Mouse (Mus musculus): Measurements from ENCODE around the gene Prpf18. TPM values are rescaled to one million over a fixed set of nuclear protein-coding genes. Genes with fewer than 3 reads are reported as not detected.

Prpf18 gene
- polyA plus RNA-seq, 1 experiment from 2014 or later, result 29.3 TPM

DNA sequence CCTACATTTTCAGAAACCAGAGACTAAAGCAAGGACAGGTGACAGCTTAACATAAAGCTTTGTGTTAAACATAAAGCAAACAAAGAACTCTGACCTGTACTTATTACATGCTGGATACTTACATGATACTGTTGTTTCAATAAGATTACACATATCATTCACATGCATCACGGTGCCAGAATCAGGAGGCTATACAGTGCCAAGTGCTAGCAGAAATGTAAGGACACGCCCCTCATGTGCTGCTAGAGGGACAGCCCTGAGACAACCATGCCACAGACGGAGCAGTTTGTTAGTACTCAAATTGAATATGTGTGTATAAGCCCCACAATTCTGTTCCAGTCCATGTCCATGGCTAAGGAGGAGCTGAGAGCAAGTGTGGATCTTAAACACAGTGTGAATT, 13.7 kb downstream of the Prpf18 start:
- Histone ChIP-seq H3K4me3 (ENCODE audit: low read depth, low read length) (no peak overlapping the region), H3K4me2 (ENCODE audit: low read depth, low read length) (no peak overlapping the region), H3K9ac (ENCODE audit: low read depth, low read length) (no peak overlapping the region), H3K9me3 (ENCODE audit: control insufficient read depth, low read length) (no peaks in the 10 kb centered on the region), H3K27ac (replicated peaks; ENCODE audit: low read depth, low read length) (no peak overlapping the region), H3K4me1 (ENCODE audit: control insufficient read depth, insufficient read depth, low read length) (no peaks in the 10 kb centered on the region), H3K36me3 (ENCODE audit: control insufficient read depth, insufficient read depth, low read length) (peaks cover 85% of the 10 kb centered on the region), H3K27me3 (replicated peaks; ENCODE audit: control insufficient read depth, insufficient read depth, low read length) (no peaks in the 10 kb centered on the region)
- ATAC-seq (ENCODE audit: low read depth) (no peak), DNase-seq (ENCODE audit: low spot score) (no peak)
- 88% methylated on average over 3 of the region's 3 CpGs for WGBS

DNA sequence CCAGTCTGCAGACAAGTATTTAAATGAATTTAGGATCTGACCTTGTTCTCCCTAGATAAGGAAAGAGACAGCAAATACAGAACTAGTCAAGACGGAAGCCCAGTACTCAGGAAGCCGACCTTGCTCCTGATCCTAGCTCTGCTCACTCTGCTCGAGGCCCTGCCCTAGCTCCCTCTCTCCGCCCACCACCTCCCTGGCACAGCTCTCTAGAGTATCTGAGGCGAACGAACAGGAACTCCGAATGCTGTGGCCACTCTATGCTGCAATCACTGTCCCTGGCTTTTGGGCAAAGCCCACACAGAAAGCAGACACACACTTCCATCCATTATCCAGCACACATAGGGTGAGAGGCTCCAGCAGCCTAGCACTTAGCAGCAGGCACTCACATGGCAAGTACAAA, 15.3 kb downstream of the Prpf18 start:
- no peak overlapping the region for H3K4me3 ChIP-seq (ENCODE audit: low read depth, low read length)
- no peak overlapping the region for H3K9ac ChIP-seq (ENCODE audit: low read depth, low read length)
- H3K4me1 ChIP-seq (ENCODE audit: control insufficient read depth, insufficient read depth, low read length), result no peaks in the 10 kb centered on the region
- H3K27ac ChIP-seq (replicated peaks; ENCODE audit: low read depth, low read length), result no peak overlapping the region
- H3K27me3 ChIP-seq (replicated peaks; ENCODE audit: control insufficient read depth, insufficient read depth, low read length), result no peaks in the 10 kb centered on the region
- H3K9me3 ChIP-seq (ENCODE audit: control insufficient read depth, low read length), result no peaks in the 10 kb centered on the region
- H3K4me2 ChIP-seq (ENCODE audit: low read depth, low read length), result no peak overlapping the region
- DNase-seq (ENCODE audit: low spot score) (no peak), ATAC-seq (ENCODE audit: low read depth) (no peak)
- WGBS, result 81% methylated on average over 7 of the region's 7 CpGs
- peaks cover 85% of the 10 kb centered on the region for H3K36me3 ChIP-seq (ENCODE audit: control insufficient read depth, insufficient read depth, low read length)

DNA sequence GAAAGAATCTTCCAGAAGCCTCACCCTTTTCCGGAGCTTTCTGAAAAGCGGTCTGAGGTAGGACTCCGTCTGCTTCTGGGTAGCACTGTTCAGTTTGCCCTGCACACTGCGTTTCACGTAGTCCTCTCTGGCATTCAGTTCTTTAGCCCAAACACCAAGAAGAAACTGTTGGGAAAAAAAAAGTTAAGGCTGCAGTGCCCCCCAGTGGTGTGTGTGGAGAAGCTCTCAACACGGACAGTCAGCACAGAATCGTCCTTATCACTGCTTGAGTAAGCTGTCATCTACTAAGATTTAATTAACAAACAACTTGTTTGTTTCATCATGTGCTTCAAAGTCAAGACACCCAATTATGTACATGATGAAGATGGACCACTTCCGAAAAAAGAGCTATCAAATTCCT, 16.1 kb downstream of the Prpf18 start:
- Histone ChIP-seq H3K27me3 (replicated peaks; ENCODE audit: control insufficient read depth, insufficient read depth, low read length) (no peaks in the 10 kb centered on the region), H3K4me1 (ENCODE audit: control insufficient read depth, insufficient read depth, low read length) (no peaks in the 10 kb centered on the region), H3K9ac (ENCODE audit: low read depth, low read length) (no peak overlapping the region), H3K9me3 (ENCODE audit: control insufficient read depth, low read length) (no peaks in the 10 kb centered on the region), H3K4me3 (ENCODE audit: low read depth, low read length) (no peak overlapping the region), H3K27ac (replicated peaks; ENCODE audit: low read depth, low read length) (no peak overlapping the region), H3K36me3 (ENCODE audit: control insufficient read depth, insufficient read depth, low read length) (peaks cover 81% of the 10 kb centered on the region), H3K4me2 (ENCODE audit: low read depth, low read length) (no peak overlapping the region)
- ATAC-seq (ENCODE audit: low read depth), result no peak
- peak; percentile 28 for DNase-seq (ENCODE audit: low spot score)
- 87% methylated on average over 8 of the region's 8 CpGs for WGBS

- no peaks in the 10 kb centered on the region for H3K4me1 ChIP-seq (ENCODE audit: control insufficient read depth, insufficient read depth, low read length)
- no peak overlapping the region for H3K9ac ChIP-seq (ENCODE audit: low read depth, low read length)
- peaks cover 78% of the 10 kb centered on the region for H3K36me3 ChIP-seq (ENCODE audit: control insufficient read depth, insufficient read depth, low read length)
- H3K4me2 ChIP-seq (ENCODE audit: low read depth, low read length), result no peak overlapping the region
- H3K9me3 ChIP-seq (ENCODE audit: control insufficient read depth, low read length), result no peaks in the 10 kb centered on the region
- ATAC-seq (ENCODE audit: low read depth) (no peak), DNase-seq (ENCODE audit: low spot score) (no peak)
- H3K27me3 ChIP-seq (replicated peaks; ENCODE audit: control insufficient read depth, insufficient read depth, low read length), result no peaks in the 10 kb centered on the region
- no peak overlapping the region for H3K27ac ChIP-seq (replicated peaks; ENCODE audit: low read depth, low read length)
- 95% methylated on average over 10 of the region's 10 CpGs for WGBS
- H3K4me3 ChIP-seq (ENCODE audit: low read depth, low read length), result no peak overlapping the region
Measured at GRCm38 (mm10) chr2:4630197-4630835, 21.6 kb downstream of the Prpf18 start.

GRCm38 (mm10) chr2:4629470-4629869, 22.4 kb downstream of the Prpf18 start:
- H3K4me2 ChIP-seq (ENCODE audit: low read depth, low read length), result no peak overlapping the region

DNA sequence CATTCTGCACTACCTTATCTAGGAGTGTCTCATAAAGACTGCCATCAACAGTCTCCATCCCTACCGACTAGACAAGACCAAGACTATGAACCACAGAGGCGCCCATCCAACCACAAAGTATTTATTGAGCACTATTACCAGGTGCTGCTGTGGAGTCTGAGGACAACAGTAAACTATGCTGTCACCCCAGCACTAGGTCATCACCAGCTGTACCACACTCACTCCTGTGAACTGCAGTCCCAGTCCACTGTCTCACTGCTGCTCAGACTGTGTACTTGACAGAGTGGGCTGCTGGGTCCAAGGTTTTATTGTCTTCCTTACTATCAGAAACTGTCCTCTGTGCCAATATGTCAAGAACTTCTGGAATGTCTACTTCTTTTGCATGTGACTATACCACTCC, 23.0 kb downstream of the Prpf18 start:
- 95% methylated on average over 2 of the region's 2 CpGs for WGBS
- H3K4me2 ChIP-seq (ENCODE audit: low read depth, low read length), result no peak overlapping the region
- no peak overlapping the region for H3K27ac ChIP-seq (replicated peaks; ENCODE audit: low read depth, low read length)
- H3K36me3 ChIP-seq (ENCODE audit: control insufficient read depth, insufficient read depth, low read length), result peaks cover 73% of the 10 kb centered on the region
- ATAC-seq (ENCODE audit: low read depth) (no peak), DNase-seq (ENCODE audit: low spot score) (no peak)
- no peak overlapping the region for H3K9ac ChIP-seq (ENCODE audit: low read depth, low read length)
- no peaks in the 10 kb centered on the region for H3K4me1 ChIP-seq (ENCODE audit: control insufficient read depth, insufficient read depth, low read length)
- H3K9me3 ChIP-seq (ENCODE audit: control insufficient read depth, low read length), result no peaks in the 10 kb centered on the region
- H3K4me3 ChIP-seq (ENCODE audit: low read depth, low read length), result no peak overlapping the region
- no peaks in the 10 kb centered on the region for H3K27me3 ChIP-seq (replicated peaks; ENCODE audit: control insufficient read depth, insufficient read depth, low read length)

More at GRCm38 (mm10) chr2:4629470-4629869, 22.4 kb downstream of the Prpf18 start:
- peaks cover 72% of the 10 kb centered on the region for H3K36me3 ChIP-seq (ENCODE audit: control insufficient read depth, insufficient read depth, low read length)
- H3K9me3 ChIP-seq (ENCODE audit: control insufficient read depth, low read length), result no peaks in the 10 kb centered on the region
- no peaks in the 10 kb centered on the region for H3K27me3 ChIP-seq (replicated peaks; ENCODE audit: control insufficient read depth, insufficient read depth, low read length)
- 89% methylated on average over 11 of the region's 11 CpGs for WGBS
- no peak for ATAC-seq (ENCODE audit: low read depth)
- DNase-seq (ENCODE audit: low spot score), result no peak
- H3K4me1 ChIP-seq (ENCODE audit: control insufficient read depth, insufficient read depth, low read length), result no peaks in the 10 kb centered on the region
- no peak overlapping the region for H3K9ac ChIP-seq (ENCODE audit: low read depth, low read length)
- H3K27ac ChIP-seq (replicated peaks; ENCODE audit: low read depth, low read length), result no peak overlapping the region
- no peak overlapping the region for H3K4me3 ChIP-seq (ENCODE audit: low read depth, low read length)

- Histone ChIP-seq H3K27ac (replicated peaks; ENCODE audit: low read depth, low read length) (no peak overlapping the region), H3K4me2 (ENCODE audit: low read depth, low read length) (no peak overlapping the region), H3K36me3 (ENCODE audit: control insufficient read depth, insufficient read depth, low read length) (peaks cover 72% of the 10 kb centered on the region), H3K27me3 (replicated peaks; ENCODE audit: control insufficient read depth, insufficient read depth, low read length) (no peaks in the 10 kb centered on the region), H3K9me3 (ENCODE audit: control insufficient read depth, low read length) (no peaks in the 10 kb centered on the region), H3K4me3 (ENCODE audit: low read depth, low read length) (no peak overlapping the region), H3K4me1 (ENCODE audit: control insufficient read depth, insufficient read depth, low read length) (no peaks in the 10 kb centered on the region), H3K9ac (ENCODE audit: low read depth, low read length) (no peak overlapping the region)
- no peak for ATAC-seq (ENCODE audit: low read depth)
- WGBS, result 91% methylated on average over 3 of the region's 3 CpGs
- DNase-seq (ENCODE audit: low spot score), result no peak
Measured at GRCm38 (mm10) chr2:4626911-4627310, 25.0 kb downstream of the Prpf18 start.

GRCm38 (mm10) chr2:4621471-4621985, 30.4 kb downstream of the Prpf18 start:
- ATAC-seq (ENCODE audit: low read depth) (no peak), DNase-seq (ENCODE audit: low spot score) (peak; percentile 29)
- Histone ChIP-seq H3K4me1 (ENCODE audit: control insufficient read depth, insufficient read depth, low read length) (peaks cover 14% of the 10 kb centered on the region), H3K27ac (replicated peaks; ENCODE audit: low read depth, low read length) (peak overlapping the region; percentile 88), H3K36me3 (ENCODE audit: control insufficient read depth, insufficient read depth, low read length) (peaks cover 28% of the 10 kb centered on the region), H3K9me3 (ENCODE audit: control insufficient read depth, low read length) (no peaks in the 10 kb centered on the region), H3K9ac (ENCODE audit: low read depth, low read length) (no peak overlapping the region), H3K4me2 (ENCODE audit: low read depth, low read length) (peak overlapping the region; percentile 15; the same call in 1 of the 2 replicates), H3K4me3 (ENCODE audit: low read depth, low read length) (no peak overlapping the region), H3K27me3 (replicated peaks; ENCODE audit: control insufficient read depth, insufficient read depth, low read length) (no peaks in the 10 kb centered on the region)
- 37% methylated on average over 3 of the region's 3 CpGs for WGBS
